In the genomic region with DNA sequence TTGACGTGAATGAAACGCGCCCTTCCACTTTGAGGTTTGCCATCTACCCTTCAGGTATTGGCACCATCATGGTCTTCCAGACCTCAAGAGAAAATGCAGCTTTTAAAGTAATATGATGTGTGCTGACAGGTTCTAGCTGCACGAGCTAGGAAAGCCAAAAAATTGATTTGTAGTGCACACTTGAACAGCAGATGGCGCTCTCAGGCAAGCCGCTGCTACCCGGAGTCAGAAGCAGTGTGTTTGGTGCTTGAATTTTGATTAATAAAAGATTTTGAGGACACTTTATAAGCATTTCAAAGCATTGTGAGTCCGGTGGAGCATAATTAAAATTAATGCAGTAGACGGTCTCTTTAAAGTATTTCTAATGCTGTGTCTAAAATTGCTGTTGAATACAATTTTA, we compare ENCODE assay signal across 8 mouse cellular contexts. TPM values are rescaled to one million over a fixed set of nuclear protein-coding genes. Genes with fewer than 3 reads are reported as not detected.
DNase-seq lines count a peak whose midpoint lies in the region; ATAC-seq and TF ChIP-seq lines count a peak whose summit lies in the region.

No protein-coding gene starts in this region.

- no peak overlapping the region for H3K4me2 ChIP-seq in hindbrain, embryonic 16.5 days (ENCODE audit: low read length)
- H3K4me2 ChIP-seq in limb, embryonic 11.5 days (ENCODE audit: low read depth, severe bottlenecking) = no peak overlapping the region
- no peak overlapping the region for H3K4me2 ChIP-seq in neural tube, embryonic 12.5 days (replicated peaks)

- 4% methylated on average over 9 of the region's 9 CpGs for whole genome bisulfite sequencing in hindbrain, embryonic 16.5 days
- 8% methylated on average over 9 of the region's 9 CpGs for WGBS in limb, embryonic 11.5 days
- 5% methylated on average over 9 of the region's 9 CpGs for WGBS in neural tube, embryonic 12.5 days

- no peak for TF ChIP-seq POLR2A in embryonic fibroblast, embryonic 13.5 days (IDR thresholded peaks at IDR 0.05; ENCODE audit: low read depth, low read length)

- no peaks in the 10 kb centered on the region for H3K9me3 ChIP-seq in hindbrain, embryonic 16.5 days (ENCODE audit: control insufficient read depth, low read length)
- no peaks in the 10 kb centered on the region for H3K9me3 ChIP-seq in limb, embryonic 11.5 days (ENCODE audit: control insufficient read depth, low read length)
- no peaks in the 10 kb centered on the region for H3K9me3 ChIP-seq in neural tube, embryonic 12.5 days

- DNase-seq in urinary bladder, adult 18-20 months (ENCODE audit: low spot score in 2 of 2) = peak; percentile 21 to 48
- no peak for DNase-seq in urinary bladder, postnatal 10 days (ENCODE audit: low spot score)
- peak; percentile 86 for DNase-seq in brain, adult 2 months (ENCODE audit: low read depth, low spot score)
- peak; percentile 86 for DNase-seq in limb, embryonic 11.5 days (ENCODE audit: low spot score)
- DNase-seq in thymus, postnatal 4 days = peak; percentile 83

- H3K36me3 ChIP-seq in hindbrain, embryonic 16.5 days (ENCODE audit: control insufficient read depth, insufficient read depth, low read length) = no peaks in the 10 kb centered on the region
- H3K36me3 ChIP-seq in limb, embryonic 11.5 days (ENCODE audit: control insufficient read depth, insufficient read depth, low read length) = no peaks in the 10 kb centered on the region
- no peaks in the 10 kb centered on the region for H3K36me3 ChIP-seq in neural tube, embryonic 12.5 days

- no peaks in the 10 kb centered on the region for H3K4me1 ChIP-seq in embryonic fibroblast, embryonic 13.5 days (ENCODE audit: control insufficient read depth, insufficient read depth, low read length)
- peaks cover 6% of the 10 kb centered on the region for H3K4me1 ChIP-seq in hindbrain, embryonic 16.5 days (ENCODE audit: control insufficient read depth, insufficient read depth, low read depth, low read length)
- no peaks in the 10 kb centered on the region for H3K4me1 ChIP-seq in limb, embryonic 11.5 days (ENCODE audit: control insufficient read depth, insufficient read depth, low read length)
- H3K4me1 ChIP-seq in neural tube, embryonic 12.5 days = no peaks in the 10 kb centered on the region

- H3K9ac ChIP-seq in hindbrain, embryonic 16.5 days (ENCODE audit: low read depth, low read length) = no peak overlapping the region
- no peak overlapping the region for H3K9ac ChIP-seq in limb, embryonic 11.5 days (ENCODE audit: low read length)
- no peak overlapping the region for H3K9ac ChIP-seq in neural tube, embryonic 12.5 days

- peak; percentile 57; the same call in 1 of the 2 replicates for ATAC-seq in hindbrain, embryonic 16.5 days
- ATAC-seq in limb, embryonic 11.5 days (ENCODE audit: insufficient number of reproducible peaks, low FRiP score, low TSS enrichment, low read depth) = no peak
- peak; percentile 34; the same call in 1 of the 2 replicates for ATAC-seq in neural tube, embryonic 12.5 days (ENCODE audit: low FRiP score, low read depth)

- H3K27me3 ChIP-seq in hindbrain, embryonic 16.5 days (replicated peaks; ENCODE audit: control insufficient read depth, insufficient read depth, low read length) = no peaks in the 10 kb centered on the region
- H3K27me3 ChIP-seq in limb, embryonic 11.5 days (ENCODE audit: control insufficient read depth, insufficient read depth, low read length) = no peaks in the 10 kb centered on the region
- no peaks in the 10 kb centered on the region for H3K27me3 ChIP-seq in neural tube, embryonic 12.5 days (replicated peaks)

- TF ChIP-seq CTCF in embryonic fibroblast, embryonic 13.5 days (IDR thresholded peaks at IDR 0.05; ENCODE audit: borderline replicate concordance, insufficient read depth, low read length) = peak; percentile 85

- no peak overlapping the region for H3K4me3 ChIP-seq in embryonic fibroblast, embryonic 13.5 days (ENCODE audit: insufficient read depth, low read length)
- no peak overlapping the region for H3K4me3 ChIP-seq in hindbrain, embryonic 16.5 days (ENCODE audit: low read length)
- no peak overlapping the region for H3K4me3 ChIP-seq in limb, embryonic 11.5 days (ENCODE audit: low read depth, low read length)
- no peak overlapping the region for H3K4me3 ChIP-seq in neural tube, embryonic 12.5 days

- H3K27ac ChIP-seq in embryonic fibroblast, embryonic 13.5 days (ENCODE audit: insufficient read depth, low read length) = no peak overlapping the region
- no peak overlapping the region for H3K27ac ChIP-seq in hindbrain, embryonic 16.5 days (ENCODE audit: low read depth, low read length)
- no peak overlapping the region for H3K27ac ChIP-seq in limb, embryonic 11.5 days (replicated peaks; ENCODE audit: low read depth, low read length)
- H3K27ac ChIP-seq in neural tube, embryonic 12.5 days = no peak overlapping the region

RNA-seq across cellular contexts. Expression of gene Gtf2a1l, which starts 16.4 kb away (rescaled TPM):
- not detected in 2 replicates for polyA plus RNA-seq in embryonic fibroblast, embryonic 13.5 days (2011; ENCODE audit: insufficient read length, low read depth, missing spikeins)
- 0.25 and 0.35 TPM in 2 replicates for polyA plus RNA-seq in hindbrain, embryonic 16.5 days (2015; fragmentation: Nextera tagmentation; extraction: Ambion mirVana)
- polyA plus RNA-seq in limb, embryonic 11.5 days (2014; fragmentation: Nextera tagmentation; extraction: Ambion mirVana) = 0.12 TPM in 1 of 2 replicates, not detected in the other
- polyA plus RNA-seq in neural tube, embryonic 12.5 days (2016; fragmentation: Nextera tagmentation; extraction: Ambion mirVana) = 0.17 and 0.18 TPM in 2 replicates

RNA-seq across cellular contexts. Expression of gene Ston1, which starts 54.5 kb away (rescaled TPM):
- polyA plus RNA-seq in embryonic fibroblast, embryonic 13.5 days (2011; ENCODE audit: insufficient read length, low read depth, missing spikeins) = 88.3 and 103 TPM in 2 replicates
- polyA plus RNA-seq in hindbrain, embryonic 16.5 days (2015; fragmentation: Nextera tagmentation; extraction: Ambion mirVana) = 1.7 and 2.1 TPM in 2 replicates
- 5.2 and 6.9 TPM in 2 replicates for polyA plus RNA-seq in limb, embryonic 11.5 days (2014; fragmentation: Nextera tagmentation; extraction: Ambion mirVana)
- polyA plus RNA-seq in neural tube, embryonic 12.5 days (2016; fragmentation: Nextera tagmentation; extraction: Ambion mirVana) = 2.4 and 2.6 TPM in 2 replicates

Comparison
In these comparisons a context has a peak if more than half of its experiments do, and no peak if none do; other contexts are left out.
1. RNA of gene Ston1, which starts 54.5 kb away (polyA plus RNA-seq): 88.3 to 103 TPM in embryonic fibroblast, embryonic 13.5 days; 5.2 to 6.9 TPM in limb, embryonic 11.5 days, 2.4 to 2.6 TPM in neural tube, embryonic 12.5 days and 1.7 to 2.1 TPM in hindbrain, embryonic 16.5 days; every median in the first group is over 10 times any median in the second.